Mouse (Mus musculus) adipocyte (in vitro differentiated cells): ENCODE measurements around the gene Fkbp14.

Experiments used
- DNase-seq: peaks from one replicate; pipeline ENCODE4 v3.0.0-alpha.2; 2016; ENCODE audit warnings: low spot score

Gene Fkbp14

DNA sequence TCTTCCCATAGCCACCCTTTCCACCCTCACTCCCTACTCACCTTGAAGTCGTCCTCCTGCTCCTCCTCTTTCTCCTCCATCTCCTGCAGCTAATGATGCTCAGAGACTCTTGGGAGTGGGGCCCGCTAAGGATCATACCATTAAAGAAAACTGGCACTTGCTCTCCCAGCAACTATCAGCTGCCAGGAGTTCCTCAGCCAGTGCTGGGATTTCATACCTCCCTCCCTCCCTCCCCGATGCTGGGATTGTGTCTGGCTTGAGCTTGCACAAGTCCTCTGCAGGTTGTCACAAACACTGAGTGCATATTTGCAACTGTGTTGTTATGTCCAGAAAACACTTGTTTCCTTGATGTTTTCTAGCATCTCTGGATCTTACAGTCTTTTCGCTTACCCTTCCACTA lies at the start of gene Fkbp14:
TSS of gene Fkbp14 (minus strand) at position 101 of the 400 bp plus-strand sequence.
- no peak for DNase-seq

DNA sequence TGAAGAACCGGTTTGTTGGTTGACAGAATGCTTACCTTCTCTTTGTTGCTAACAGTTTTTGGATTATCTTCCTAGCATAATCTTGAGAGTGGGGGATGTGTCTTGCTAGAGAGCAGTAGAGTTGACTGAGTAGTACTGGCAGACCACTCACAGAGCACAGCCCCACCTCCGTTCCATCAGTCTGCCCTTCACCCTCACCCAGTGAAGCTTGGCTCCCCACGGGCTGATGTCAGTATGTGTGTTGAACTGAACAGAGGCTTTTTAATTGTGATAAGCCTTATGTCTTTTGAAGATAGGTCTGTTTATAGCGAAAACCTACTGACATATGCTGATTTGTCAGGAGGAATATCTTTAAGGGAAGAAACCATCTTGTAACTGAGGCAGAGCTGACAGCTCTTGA lies 46.1 kb upstream of the Fkbp14 start:
- no peak for DNase-seq

DNA sequence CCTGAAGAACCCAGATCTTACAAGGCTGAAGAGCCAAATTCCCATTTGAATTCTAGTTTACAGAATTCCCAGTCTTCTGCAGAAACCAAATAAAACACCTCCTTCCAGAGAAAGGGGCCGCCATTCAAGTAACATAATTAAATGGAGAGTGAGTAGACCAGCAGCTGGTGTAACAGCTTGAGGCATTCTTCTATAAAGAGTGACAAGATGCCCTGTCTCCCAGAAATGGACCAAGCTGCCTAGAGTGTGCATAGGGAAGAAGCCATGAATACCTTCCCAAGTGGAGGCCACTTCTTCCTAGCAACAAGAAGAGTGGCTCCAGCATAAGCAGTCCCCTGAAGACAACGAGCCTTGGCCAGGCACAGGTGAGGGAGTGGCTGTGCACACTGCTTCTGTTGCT lies 44.8 kb upstream of the Fkbp14 start:
- DNase-seq, result no peak

DNA sequence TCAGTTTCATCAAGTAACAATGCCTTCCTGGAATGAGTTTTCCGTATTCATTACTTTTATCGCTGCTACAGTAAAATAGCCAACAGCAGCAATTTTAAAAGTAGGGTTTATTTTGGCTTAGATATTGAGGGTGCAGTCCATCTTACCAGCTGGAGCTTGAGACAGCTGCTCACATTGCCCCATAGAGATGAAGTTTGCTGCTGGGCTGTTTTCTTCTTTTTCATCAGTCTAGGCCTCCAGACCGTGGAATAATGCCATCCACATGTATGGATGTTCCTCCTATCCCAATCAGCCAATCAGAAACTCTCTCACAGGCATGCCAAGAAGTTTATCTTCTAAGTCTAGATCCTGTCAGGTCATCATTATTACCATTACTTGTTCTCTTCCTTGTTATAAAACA lies 42.8 kb upstream of the Fkbp14 start:
- no peak for DNase-seq

DNA sequence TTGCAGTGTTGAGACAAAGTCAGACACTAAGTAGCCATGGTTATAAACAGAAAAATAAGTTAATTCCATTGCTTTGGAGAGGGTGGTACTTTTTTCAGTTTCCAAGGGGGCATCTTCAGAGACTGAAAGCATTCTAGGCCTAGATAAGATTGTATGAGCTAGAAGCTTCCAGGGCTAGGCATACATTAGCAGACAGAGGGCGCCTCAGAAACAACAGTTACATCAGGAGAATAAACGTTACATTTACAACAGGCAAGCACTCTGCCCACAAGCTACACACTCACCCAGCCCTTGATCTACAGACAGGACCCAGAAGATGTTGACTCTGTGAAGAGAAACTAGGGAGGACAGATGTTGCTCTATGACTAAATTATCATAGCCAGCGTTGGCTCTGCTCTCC lies 34.4 kb upstream of the Fkbp14 start:
- peak; percentile 34 for DNase-seq

DNA sequence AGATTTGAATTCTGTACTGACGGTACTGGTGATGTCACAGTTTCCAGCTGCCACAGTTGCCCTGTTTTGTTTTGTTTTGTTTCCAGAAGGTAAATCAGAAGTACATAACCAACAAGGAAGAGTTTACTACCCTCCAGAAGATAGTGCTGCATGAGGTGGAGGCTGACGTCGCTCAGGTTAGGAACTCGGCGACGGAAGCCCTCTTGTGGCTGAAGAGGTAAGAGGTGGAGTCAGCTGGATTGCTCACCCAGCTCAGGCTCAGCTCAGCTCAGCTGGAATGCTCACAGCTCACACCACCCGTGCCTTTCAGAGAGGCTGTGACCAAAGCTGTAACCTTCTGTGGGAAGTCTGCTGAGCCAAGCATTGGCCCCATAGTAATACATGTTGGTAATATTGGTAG lies 32.6 kb upstream of the Fkbp14 start:
- no peak for DNase-seq

DNA sequence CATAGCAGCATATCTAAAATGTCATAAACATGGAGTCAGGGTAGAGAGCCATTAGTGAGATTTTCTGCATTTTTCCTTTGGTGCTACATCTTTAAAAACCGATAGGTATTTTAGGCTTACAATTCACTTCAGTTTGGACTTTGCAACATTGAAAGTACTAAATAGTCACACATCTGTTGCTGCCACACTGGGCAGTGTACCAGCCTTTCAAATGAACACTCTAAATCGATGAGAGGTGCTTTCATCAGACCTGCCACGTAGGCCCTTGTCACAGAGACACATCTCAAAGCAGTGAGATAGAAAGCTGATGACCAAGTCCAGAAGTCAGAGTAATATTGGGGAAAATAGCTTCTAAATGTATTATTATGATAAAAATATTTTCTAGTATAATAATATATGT lies 31.3 kb upstream of the Fkbp14 start:
- DNase-seq, result no peak

DNA sequence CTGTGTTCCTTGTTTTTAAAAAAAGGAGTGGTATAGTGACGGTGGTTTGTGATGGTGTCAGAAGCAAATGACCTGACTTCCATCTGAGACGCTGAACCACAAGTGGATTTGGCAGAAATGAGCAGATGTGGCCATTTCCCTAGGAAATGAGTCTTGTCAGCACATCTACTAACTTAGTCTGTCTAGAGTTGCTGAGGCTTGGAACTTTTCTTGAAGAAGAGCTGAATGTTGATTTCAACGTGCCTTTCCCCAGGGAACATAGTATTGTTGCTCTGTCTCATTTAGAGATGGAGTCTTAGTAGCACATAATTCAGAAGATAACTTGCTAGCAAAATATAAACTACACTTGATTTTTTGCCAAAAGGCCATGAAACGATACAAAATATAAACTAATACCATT lies 23.2 kb upstream of the Fkbp14 start:
- DNase-seq, result no peak

DNA sequence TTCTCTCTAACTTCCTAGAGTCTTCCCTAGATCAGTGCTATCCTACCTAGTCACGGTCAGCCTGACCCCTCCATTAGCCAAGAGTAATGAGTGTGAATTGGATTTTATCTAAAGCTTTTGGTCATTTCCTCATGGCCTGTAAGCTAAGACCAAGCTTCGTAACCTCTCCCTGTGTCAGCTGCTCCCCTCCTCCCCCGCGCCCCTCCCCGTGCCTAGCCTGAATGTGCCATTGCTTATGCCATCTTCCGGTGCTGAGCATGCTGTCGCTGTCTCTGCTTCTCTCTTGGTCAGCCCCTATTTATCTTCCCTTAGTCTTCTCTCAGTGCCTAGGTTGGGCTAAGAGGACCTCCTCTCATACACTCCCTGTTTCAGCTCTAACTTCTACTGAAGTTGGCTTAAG lies 22.4 kb upstream of the Fkbp14 start:
- no peak for DNase-seq

DNA sequence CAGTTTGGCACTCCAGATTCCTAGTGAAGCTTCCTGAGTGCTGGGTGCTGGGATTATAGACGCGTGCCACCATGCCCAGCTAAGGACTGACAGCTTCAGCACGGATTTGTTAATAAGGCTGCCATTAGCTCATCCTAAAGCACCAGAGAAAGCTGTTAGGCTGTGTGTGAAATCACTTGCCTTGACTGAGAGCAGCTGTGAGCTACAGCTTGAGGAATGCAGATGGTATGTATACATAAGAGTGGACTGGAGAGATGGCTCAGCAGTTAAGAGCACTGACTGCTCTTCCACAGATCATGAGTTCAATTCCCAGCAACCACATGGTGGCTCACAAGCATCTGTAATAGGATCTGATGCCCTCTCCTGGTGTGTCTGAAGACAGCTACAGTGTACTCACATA lies 20.3 kb upstream of the Fkbp14 start:
- DNase-seq, result no peak

DNA sequence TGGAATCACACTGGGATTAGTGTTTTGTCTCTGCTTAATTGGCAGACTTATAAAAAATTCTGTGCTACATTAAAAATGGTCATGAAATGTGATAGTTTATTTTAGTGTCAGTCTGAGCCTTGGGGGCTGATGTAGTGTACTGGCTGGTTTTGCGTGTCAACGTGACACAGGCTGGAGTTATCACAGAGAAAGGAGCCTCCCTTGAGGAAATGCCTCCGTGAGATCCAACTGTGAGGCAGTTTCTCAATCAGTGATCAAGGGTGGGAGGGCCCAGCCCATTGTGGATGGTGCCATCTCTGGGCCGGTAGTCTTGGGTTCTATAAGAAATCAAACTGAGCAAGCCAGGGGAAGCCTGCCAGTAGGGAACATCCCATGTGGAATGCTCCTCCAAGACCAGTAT lies 9.1 kb upstream of the Fkbp14 start:
- peak; percentile 26 for DNase-seq

DNA sequence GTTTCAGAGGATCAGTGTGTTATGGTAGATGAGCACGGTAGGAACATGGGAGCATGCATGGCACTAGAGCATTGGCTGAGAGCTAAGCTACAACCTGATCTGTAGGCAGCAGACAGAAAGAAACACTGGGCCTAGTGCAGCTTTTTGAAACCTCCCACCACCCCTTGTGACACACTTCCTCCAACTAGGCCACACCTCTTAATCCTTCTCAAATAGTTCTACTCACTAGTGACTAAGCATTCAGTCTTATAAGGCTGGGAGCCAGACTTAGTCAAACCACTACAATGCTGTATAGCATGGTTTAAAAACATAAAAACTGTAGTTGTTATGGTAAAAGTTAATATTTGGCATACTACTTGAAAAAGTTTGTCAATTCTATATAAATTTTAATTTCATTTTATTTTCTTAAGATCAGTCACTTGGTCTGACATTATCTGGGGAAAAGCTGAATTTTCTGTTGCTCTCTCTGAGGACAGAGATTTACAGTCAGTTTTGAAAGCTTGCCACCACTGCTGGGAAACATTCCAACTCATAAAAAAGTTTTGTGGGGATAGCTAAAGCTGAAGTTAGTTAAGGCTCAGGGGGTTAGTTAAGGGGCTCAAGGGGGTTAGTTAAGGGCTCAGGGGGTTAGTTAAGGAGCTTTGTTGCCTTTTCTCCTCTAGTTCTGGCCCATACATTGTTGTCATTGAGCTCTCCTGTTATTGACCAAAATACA lies 7.0 kb upstream of the Fkbp14 start:
- DNase-seq, result peak; percentile 92

DNA sequence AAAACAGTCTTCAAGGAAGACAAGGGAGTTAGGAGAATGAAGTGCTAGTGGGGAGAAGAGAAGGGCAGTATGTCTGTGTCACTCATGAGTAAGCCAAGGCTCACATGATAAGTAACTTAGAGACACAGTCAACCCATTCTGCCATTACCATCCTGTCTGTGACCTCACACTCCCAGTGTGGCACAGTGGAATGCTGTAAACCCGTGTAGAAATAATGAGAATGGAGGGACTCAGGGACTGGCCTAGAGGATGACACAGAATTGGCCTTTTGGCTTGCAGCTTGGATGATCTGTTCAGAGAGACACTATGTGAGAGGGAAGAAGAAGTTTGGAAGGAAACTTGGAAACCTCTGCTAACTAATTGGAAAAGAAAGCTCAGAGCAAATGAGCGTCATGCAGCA lies 5.8 kb upstream of the Fkbp14 start:
- no peak for DNase-seq

DNA sequence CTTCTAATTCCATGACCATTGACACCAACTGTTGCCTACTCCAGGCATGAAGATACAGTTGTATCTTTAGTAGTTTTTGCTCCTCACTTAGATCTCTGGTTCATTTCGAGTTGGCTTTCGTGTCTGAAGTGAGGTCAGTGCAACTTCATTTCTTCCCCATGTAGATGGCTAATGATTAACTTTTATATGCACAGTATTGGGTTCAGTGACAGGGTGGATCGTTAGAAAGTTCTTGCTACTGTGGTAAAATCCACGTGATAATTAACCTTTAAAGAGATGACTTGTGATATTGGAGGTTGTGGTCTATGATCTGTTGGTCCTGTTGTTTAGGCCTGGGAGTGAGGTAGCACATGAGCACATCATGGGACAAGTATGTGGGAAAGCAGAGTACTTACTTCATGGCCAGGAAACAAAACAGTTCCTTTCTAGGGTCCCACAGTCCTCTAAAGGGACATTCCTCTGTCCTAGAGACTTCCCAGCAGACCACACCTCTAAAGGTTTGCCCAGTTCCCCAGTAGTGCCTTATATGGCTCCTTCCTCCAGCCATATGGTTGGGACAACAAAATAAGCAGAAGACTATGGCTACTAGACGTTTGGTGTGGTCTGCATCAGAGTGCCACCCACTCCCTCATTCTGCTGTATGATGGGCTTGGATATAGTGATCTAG lies 3.7 kb upstream of the Fkbp14 start:
- DNase-seq, result no peak

DNA sequence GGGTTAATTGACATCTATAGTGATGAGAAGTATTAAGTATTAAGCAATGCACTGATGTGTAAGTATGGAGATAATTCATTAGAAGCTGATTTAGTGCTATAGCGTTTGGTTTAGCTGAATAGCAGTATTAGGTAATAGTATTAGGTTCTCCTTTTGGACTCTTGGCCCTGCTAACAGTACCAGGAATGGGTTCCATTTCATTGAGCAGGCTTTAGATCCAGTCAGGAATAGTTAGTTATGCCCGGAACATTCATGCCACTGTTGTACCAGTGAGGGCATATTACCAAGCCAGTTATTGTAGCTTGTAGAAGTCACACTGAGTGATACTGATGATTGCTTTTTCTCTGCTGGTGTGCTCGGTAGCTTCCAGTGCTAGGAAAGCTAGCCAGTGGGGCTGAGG lies 603 bp upstream of the Fkbp14 start:
- no peak for DNase-seq

DNA sequence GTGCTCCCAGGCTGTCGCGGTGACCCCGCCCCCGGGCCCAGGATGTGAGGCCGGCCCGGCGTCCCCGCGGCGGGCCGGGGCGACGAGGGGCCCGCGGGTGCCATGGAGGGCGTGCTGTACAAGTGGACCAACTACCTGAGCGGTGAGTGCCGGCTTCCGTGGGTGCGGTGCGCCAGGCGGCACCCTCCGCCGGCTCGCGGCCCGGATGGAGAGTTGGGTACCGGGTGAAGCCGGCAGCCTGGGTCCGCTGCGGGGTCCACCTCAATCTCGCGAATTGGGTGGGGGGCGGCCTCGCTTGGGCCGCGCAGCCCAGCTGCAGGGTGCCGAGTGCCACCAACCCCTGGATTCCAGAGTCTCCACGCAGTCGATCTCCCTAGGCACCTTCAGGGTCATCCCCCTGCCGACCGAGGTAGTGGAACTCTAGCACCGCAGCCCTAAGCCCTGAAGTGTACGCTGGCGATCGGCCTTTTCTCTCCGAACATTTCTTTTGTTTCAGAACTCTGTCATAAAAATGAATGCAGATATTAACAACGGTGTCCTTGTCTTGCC lies 1.7 kb downstream of the Fkbp14 start:
- peak; percentile 34 for DNase-seq

DNA sequence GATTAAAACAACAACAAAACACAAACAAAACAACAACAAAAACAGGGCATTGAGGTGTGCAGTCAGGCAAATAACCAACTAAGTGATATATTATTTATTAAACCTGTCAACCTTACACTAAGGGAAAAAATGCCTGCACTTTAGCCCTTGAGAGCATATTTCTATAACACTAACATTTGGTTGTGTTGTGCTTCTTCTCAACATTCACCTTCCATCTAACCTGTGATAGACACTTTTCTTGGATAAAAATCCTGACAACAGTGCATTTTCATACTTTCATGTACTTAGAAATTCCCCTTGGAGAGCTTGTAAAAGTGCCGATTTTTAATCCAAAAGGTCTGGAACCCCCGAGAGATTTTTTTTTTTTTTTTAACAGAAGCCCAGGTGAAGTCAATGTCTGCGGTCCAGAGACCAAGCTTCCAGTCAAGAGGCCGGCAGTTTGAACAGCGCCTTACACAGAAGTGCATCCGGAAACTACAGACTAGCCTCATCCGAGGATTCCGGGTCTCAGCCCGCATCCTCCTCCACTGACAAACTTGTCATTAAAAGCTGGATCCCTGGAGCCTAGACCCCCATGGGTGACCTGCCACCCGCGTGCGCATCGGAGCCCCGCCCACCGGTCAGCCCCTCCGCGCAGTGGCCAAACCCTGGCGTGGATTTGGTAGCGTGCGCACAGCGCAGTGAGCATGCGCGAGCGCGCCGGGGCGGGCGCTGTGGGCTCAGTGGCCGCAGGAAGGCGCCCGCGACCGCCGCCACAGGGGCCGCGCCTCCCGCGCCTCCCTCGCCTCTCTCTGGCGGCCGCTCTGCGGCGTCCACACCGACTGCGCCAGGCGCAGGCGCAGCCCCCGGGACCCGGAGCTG lies 2.4 kb downstream of the Fkbp14 start, which contains the start of gene Plekha8:
TSS of gene Plekha8 (plus strand) at position 643 of the 861 bp plus-strand sequence.
- DNase-seq, result peak; percentile 91

DNA sequence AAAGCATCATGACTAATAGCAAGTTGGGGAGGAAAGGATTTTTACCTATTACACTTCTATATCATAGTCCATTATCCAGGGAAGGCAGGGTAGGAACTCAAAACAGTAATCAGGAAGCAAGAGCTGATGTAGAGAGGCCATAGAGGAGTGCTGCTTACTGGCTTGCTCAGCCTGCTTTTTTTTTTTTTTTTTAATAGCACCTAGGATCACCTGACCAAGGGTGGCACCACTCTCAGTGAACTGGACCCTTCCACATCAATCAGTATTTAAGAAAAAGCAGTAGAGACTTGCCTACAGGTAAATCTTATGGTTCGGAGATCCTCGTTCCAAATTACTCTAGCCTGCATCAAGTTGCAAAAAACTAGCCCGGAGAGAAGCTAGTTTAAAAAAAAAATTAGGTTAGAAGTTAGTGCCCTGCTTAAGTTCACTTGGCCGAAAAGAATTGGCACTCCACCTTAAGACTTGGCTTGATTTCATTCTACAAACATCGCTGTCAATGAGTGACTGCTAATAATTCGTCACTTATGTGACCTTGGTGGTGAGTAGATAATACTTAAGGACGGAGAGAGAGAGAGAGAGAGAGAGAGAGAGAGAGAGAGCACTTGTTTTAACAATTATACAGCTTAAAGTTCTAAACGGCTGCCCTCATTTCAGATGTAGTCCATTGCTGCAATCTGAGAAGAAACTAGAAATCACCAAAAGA lies 3.2 kb downstream of the Fkbp14 start:
- DNase-seq, result peak; percentile 69

DNA sequence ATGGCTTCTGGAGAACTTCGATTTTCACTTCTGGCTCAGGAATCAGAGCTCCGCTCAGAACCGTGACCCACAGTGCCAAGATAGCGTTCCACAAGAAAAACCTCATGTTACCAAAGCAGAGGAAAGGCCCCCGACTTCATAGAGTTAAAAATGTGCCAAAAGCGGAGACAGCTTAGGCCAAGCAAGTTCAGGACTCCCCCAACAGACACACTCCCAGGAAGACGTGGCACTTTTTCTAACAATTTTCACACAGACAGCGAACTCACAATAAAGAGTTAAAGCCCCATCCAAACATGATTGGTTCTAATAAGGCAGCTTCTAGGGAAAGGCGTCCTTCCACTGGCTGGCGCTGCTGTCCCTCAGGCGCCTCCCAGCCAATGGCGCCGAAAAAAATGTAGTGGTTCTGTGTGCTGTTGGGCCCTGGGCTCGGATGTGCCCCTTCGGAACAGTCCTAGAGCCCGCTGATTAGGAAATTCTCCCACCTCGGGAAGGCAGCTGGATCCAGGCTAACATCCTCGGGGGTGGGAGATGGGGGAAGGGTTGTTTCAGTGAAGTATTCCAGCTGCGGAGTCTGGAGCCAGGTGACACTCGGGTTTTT lies 4.1 kb downstream of the Fkbp14 start:
- peak; percentile 96 for DNase-seq

DNA sequence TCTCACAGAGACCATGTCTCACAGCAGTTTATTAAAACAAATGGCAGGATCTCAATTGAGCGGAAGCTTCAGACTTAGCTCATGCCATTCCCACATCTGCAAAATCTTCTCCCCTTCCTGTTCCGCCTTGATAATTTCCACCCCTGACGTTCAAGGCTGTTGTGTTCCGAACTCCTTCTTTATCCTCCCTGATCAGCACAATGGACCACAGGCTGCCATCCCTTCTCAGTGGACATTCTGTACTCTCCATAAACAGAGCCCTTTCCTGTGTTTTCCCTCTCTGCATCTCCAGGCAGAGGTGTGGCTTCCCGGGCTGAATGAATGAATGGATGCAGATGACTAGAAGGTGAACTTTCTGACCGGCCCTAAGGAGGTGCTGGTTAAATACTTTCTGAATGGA lies 5.3 kb downstream of the Fkbp14 start:
- DNase-seq, result no peak

DNA sequence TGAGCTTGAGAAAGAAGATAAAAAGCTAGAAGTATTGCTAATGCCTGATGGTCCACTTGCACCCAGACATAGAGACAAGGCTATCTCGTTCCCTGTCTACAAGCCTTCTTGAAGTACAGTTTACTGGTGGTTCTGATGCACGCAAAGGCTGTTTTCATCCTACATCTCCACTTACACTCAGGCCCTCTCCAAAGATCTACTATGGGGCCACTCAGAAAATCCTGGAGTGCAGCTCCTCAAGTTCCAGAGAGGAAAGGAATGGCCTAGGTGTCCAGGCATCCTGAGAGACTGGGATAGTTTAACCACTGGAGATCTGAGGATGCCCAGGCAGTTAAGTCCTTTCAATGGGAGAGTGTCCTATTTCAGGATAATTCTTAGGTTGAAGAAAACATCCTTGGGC lies 6.4 kb downstream of the Fkbp14 start:
- no peak for DNase-seq

DNA sequence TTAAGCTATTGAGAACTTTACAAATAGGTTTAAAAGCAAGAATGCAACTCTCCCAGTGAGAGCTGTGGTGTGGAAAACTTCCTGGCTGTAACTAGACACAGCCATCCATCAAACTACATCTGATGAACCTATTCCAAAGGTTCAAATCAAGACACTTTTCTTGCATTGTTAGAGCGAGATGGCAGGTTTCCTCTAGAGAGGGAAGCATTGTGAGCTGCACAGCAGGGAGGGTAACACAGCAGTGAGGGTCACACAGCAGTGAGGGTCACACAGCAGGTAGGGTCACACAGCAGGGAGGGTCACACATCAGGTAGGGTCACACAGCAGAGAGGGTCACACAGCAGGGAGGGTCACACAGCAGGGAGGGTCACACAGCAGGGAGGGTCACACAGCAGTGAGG lies 8.9 kb downstream of the Fkbp14 start:
- no peak for DNase-seq
